Mouse (Mus musculus) layer of hippocampus, adult 18-20 months (tissue): ENCODE data around the gene Pclaf. TPM values are rescaled to one million over a fixed set of nuclear protein-coding genes. Genes with fewer than 3 reads are reported as not detected.

Source experiments
- DNase-seq, 2 experiments: peaks; one replicate each; pipeline ENCODE4 v3.0.0; 2022; ENCODE audit warnings: low spot score in 2 of 2
- long read RNA-seq: library from polyadenylated mRNA; stranded (forward); transcript quantifications from one replicate; pipeline ENCODE4 v2.0.0, GENCODE M21; 2021
- total RNA-seq, 2 experiments: library from RNA; stranded (reverse); gene quantifications; 2 replicates each; pipeline ENCODE4 v1.2.3; 2021

Pclaf gene
- total RNA-seq = not detected
- long read RNA-seq = 0 reads

DNA sequence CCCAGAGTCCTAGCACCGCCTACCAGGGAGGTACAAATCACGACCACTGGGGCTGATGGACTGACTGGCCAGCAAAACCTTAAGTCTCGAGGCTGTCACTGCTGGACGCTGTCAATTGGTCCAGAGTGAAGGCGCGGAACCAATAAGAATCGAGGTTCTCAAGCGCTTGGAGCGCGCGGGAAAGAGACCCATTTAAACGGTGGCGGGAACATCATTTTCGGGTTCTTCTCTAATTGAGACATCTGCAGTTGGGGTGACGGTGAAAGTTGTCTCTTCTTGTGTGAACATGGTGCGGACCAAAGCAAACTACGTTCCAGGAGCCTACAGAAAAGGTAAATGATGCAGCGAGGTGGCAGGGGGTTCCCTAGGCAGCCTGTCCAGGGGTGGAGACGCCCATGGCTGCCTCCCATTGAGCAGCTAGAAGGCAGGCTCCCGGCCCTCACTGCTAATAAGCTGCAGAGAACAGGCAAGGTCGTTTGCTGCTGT is at the start of gene Pclaf:
Pclaf (plus strand) TSS at position 95 of the 486 bp plus-strand sequence.
- DNase-seq = peak in 1 of 2 experiments; percentile 47

DNA sequence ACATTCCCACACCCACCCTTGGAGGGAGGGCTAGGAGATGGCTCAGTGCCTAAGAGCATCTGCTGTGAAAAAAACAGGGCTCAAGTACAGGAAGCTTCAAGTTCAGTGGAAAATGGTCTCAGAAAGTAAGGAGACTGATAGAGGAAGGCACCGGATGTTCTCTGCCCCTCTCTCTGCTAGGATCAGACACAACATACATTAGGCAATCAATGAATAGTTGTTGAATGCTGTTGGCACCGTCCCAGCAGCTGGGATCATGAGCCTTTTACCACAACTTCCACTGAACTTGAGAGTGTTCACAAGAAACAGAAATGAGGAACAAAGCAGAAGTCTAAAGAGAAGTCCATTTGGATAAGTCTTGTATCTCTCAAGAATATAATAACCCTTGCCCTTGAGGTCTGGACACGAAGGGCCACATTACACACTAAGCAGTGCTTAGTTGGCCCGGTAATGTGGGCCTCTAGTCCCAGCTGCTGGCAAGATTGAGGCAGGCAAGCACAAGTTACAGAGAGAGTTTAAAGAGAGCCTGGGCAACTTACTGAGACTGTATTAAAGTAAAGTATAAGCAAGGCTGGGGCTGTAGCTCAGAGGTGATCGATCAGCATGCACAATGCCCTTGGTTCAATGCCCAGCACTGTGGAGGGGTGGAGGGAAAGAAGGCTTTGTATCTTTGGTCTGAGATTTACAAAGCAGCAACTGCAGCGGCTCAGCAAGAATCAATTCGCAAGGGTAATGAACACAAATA is 45.4 kb upstream of the Pclaf start:
- DNase-seq = no peak

DNA sequence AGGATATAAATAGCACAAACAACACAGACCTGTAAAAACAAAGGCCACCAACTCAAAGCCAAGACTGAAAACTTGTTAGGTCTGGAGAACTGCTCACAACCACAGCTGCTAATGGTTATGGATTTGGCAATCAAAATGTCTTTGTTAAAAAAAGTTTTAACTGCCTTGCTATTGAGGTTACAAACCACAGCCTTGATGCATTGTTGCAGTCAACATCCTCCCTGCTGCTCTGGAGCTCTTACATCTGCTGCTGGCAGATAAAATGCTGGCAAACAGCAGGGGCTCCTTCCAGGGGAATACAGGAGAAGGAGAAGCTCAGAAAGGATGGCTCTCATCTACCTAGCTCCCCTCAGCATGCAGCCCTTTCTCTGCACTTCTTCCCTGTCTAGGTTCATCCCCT is 41.9 kb upstream of the Pclaf start:
- no peak for DNase-seq

DNA sequence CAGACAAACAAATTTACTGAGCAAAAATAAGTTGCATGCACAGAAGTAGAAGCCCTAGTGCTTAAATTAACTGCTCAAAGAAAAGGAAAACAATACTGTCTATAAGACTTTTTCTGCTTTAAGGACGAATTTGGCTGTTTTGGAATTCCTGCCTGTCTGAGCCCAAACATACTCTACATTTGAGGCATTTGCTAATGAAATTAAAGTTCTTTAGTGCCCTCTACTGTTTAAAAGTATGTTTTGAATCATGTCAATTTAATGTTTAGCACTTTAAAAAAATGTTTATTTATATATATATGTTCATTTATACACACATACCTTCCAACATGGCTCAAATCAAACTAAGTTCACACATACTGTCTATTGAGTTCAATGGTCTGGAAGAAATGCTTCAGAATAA is 39.8 kb upstream of the Pclaf start:
- no peak for DNase-seq

DNA sequence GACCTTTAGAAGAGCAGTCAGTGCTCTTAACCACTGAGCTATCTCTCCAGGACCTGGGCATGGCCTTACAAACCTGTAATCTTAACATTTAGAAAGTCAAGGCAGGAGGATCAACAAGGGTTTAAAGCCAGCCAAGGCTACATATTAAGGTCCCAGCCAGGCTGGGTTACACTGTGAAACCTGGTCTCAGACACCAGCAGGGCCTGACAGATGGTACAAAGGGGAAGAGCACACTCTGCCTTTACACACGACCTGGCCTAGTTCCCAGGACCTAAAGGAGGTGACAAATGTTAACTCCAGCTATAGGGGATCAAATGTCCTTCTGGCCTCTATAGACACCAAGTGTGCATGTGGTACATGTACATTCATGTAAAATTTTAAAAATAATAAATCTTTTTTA is 30.4 kb upstream of the Pclaf start:
- no peak for DNase-seq

DNA sequence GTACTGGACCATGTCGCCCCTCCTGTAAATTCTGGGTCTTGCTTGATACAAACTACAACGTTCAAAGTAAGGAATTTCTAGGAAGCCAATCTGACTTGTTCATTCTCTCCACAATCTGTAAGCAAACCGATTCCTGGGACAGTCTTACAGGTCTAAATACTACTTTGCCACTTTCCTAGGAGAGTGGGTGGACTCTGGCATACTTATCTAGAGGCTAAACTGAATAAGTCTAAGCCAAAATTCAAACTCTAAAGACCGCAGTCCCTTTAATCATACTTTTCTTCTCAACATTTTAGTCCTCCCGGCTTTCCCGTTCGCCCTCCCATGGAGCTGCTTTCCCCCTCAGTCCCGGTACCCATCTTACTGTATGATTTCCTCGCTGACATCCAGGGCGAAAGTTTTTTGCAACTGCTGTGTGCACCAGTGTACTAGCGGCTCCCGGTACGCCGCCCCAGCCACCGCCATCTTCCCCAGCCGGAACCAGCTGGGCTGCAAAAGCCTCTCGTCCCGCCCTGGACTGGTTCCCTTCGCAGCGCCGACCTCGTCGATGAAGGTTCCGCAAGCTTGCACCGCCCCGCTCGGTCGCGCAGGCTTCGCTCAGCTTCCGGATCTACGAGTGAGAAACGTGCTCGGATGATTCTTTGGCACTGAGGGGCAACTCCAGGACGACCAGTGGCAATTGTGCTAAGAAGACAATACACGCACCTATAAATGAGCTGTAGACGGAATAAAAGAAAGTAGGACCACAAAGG is 5.3 kb upstream of the Pclaf start:
- DNase-seq = peak; percentile 85 to 90

DNA sequence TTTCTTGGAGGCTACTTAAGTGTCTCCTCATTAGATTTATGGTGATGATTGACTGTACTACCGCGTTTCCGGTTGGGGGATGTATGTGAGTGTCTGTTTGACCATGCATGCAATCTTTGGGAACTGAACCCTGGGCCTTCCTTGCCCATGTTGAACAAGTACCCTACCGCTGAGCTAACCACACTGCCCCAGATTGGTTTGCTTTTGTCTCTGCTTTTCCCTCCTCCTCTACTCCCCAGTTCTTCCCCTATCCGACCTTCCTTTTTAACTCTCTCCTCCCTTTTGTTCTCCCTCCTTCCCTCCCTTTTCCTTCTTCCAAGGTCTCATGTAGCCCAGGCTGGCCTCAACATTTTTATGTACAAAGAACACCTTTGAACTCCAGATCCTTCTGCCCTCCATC is 1.1 kb downstream of the Pclaf start:
- no peak for DNase-seq

DNA sequence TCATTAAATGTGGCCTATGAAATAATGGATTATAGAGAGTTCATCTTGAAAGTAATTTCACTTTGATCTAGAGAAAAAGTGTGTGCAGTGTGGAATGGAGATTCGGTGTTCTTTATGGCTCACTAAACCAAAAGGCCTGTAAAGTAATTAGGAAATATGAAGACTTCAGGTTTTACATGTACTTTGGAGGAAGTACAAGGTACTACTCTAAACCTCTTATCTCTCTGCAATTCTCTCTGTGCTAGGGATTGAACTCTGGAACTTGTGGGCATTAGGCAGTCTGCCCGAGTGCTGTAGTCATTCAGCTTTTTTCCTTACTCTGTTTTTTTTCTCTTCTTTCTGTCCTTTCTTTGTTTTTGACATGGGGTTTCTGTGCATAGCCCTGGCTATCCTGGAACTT is 6.9 kb downstream of the Pclaf start:
- DNase-seq = no peak

DNA sequence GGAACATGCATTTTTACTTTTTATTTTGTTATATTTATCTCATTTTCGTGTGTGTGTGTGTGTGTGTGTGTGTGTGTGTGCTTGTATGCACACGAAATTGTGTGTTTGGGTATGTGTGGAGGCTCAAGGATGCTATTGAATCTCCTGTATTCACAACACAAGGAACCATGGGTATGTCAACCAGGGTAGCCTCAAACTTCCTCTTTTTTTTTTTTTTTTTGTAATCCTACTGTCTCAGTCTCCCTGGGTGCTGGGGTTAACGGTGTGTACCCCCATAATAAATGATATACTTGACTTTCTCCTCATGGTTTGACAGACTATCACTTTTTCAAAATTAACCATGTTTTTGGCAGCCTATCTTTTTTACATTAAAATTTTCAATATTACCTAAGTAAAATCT is 12.8 kb downstream of the Pclaf start:
- no peak for DNase-seq

DNA sequence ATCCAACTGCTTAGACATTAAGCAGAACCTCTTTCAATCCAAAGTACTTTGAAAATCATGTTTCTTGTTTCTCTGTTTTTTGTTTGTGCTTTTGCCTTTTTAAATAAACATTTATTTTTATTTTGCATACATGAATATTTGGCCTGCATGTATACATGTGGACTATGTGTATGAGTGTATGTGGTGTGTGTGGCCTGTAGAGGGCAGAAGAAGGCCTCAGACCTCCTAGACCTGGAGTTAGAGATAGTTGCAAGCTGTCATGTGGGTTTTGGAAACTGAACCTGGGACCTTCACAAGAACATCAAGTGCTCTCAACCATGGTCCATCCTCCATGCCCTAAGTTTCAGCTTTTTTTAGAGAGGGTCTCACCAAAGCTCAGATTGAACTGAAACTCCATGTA is 13.4 kb downstream of the Pclaf start:
- DNase-seq = no peak

DNA sequence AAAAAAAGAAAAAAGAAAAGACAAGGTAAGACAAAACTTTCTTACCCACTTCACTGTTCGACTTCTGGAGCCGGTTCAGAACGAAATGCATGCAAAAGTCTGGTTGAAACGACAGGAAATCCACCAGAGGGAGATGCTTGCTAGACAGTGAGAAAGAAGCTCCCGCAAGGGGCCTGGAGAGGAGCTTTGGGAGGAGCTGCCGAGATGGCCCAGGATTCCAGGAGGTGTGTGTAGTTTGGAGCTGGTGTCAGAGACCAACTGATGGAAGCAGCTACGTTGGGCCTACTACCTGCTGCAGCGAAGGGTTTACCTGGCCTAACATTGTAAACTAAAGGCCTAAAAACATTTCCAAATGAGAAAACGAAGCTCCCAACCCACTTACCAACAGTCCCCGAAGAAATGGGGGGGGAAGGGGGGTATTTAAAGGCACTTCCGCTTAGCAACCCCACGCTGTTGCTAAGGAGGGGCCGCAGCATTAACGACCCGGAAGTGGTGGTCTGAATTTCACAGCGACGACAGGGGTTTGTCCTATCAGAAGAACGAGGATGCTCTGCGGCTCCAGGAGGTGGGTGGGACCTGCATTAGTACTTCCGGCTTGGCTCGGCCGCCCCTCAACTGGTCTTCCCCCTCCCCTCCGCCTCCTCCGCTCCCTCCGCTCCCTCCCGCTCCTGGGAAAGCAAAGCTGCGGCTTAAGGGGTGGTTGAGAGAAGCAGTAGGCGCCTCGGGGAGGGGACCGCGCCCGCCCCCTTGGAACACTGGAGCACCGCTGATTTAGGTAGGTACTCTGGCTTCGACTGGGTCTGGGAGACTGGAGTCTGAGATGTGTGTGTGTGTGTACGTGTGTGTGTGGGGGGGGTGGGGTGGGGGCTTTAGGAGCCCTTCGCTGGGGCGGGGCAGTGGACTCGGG is 18.6 kb downstream of the Pclaf start, which contains the start of the genes Trip4 and Csnk1g1:
Trip4 (minus strand) TSS at position 401 of the 907 bp plus-strand sequence.
Csnk1g1 (plus strand) TSS at position 531 of the 907 bp plus-strand sequence.
- peak; percentile 95 to 98 for DNase-seq

DNA sequence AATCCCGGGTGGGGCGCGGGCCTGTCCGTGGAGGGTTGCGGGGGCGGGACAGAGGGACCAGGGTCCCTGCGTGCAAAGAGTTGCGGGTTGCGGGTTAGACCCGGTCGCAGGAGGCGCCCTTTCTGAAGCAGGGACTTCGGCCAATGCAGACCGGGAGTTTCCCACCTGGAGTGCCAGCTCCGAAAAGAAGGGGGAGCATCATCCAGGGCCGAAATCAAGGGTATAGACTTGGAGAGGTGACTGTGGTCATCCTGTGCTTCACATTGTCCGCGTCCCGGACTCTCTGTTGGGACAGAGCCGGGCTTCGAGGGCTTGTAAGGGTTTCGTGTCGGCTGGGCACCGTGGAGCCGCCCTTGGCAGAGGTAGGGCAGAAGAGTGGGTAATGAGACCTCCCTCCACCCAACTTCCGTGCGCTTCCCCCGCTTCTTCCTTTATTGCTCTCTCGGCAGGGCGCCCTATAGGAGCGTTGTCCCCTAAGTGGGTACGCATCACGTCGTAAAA is 19.3 kb downstream of the Pclaf start:
- peak in 1 of 2 experiments; percentile 52 for DNase-seq

DNA sequence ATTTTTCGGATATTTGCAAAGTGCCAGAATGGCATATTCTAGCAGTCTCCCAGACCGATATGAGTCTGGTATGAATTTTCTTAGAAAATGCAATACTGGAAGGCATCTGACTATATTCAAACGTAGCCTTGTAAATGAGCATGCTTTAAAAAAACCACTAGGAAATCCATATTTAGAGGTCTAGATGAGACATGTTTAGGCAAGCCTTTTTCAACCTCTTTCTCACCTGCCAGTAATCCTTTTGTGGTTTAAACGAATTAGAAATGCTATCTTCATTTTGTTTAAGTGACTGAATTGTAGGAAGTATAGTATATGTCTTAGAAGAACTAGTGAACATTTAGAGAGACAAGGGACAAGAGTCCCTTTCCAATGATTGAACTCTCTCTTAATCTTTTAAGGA is 19.8 kb downstream of the Pclaf start:
- DNase-seq = no peak

DNA sequence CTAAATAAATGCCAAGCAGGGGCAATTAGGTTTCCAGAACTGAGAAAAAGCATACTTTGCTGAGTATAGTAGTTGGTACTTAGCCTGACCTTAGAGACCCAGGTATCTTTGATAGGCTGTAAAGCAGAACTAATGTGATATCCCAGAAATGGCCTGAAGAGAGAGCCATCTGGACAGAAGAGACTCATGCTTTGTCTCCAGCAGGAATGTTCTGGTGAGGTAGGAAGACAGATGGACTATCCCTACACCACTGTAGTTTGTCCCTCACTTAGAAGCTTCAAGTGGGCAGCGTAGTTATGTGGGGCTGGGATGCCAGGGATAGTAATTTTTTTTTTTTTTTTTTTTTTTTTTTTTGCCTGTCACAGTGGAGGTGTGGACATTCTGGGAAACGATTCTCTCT is 23.9 kb downstream of the Pclaf start:
- no peak for DNase-seq

DNA sequence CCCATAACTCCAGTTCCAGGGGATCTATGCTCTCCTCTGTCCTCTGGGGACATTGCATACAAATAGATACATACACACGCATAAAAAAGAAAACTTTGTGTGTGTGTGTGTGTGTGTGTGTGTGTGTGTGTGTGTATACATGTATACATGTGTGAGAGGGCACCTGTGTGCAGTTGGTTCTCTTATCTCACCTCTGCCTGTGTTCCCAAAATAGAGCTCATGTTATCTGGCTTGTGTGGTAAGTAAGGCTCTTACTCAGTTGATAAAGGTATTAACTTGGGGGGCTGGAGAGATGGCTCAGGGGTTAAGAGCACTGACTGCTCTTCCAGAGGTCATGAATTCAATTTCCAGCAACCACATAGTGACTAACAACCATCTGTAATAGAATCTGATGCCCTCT is 27.0 kb downstream of the Pclaf start:
- DNase-seq = no peak

DNA sequence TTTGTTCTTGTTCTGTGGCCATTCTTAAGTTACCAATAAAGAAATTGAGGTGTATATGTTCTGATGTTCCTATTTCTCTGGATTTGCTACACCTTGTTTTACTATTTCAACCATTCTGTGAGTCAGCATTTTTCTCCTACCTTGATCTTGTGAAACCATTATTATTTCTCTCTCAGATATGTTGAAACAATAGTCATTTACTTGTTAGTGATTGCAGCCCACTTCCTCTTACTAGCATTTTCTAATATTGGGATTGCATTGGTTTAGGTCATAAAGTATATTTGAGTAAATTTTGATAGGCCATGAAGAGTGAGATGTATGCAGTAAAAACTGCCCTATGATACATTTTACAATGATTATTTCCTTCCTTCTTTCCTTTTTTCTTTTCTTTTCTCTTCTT is 38.4 kb downstream of the Pclaf start:
- DNase-seq = no peak

DNA sequence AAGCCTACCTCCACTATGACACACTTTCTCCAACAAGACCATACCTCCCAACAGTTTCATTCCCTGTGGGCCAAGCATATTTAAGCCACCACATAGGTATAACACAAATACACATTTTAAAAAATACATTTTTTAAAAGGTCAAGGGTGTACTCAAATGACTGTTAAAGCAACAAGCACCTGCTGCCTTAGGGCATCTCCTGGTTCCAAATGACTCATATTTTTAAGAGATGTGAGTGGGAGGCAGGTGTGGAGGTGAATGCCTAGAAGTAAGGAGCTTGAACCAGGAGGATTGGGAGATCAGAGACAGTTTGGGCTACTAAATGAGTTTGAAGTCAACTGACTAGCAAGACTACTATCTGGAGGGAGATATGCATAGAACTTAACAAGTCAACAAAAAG is 39.8 kb downstream of the Pclaf start:
- no peak for DNase-seq

DNA sequence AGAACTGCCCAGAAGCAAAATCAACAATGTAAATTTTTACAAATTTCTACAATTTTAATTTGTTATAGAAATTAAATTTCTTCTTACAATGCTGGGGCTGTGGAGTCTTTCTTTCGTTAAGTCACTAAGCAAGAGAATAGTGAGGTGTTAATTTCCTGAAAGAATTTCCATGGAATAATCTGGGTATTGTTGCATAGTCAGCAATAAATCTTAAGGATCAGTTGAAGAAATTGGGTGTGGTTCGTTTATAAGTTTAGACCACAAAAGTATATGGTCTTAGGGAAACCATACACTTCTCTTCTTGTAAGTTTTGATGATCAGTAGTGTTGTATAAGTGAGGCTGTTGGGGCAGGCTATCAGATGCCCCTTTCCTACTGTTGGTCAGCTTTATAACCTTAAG is 47.5 kb downstream of the Pclaf start:
- DNase-seq = no peak

DNA sequence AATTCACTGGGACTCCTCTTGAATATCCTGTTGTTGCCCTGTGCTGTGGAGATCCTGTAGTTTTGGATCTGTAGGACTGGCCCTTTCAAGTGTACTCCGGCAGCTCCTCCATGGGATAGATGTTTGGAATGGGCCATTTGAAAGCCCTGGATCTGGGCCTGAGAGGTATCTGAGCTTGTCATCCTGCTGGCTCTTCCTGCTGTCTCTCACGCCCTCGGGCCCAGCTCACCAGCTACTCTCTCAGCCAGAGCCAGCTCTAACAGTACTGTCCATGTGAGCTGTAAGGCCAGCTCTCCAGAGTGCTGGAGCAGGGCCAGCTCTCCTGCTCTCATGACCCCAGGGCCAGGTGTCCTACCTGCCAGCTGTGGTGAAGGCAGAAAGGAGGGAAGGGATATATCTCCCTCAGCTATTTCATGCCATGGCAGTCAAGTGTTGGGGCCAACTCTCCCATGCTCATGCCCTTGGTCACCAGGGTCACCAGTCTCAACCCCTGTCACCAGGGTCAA is 61.1 kb downstream of the Pclaf start:
- no peak for DNase-seq
